Mouse (Mus musculus) hindbrain, embryonic 16.5 days (tissue): ENCODE measurements around the gene Rcsd1. TPM values are rescaled to one million over a fixed set of nuclear protein-coding genes. Genes with fewer than 3 reads are reported as not detected.

Source experiments
- ATAC-seq: fragments of 200-750 bp; cut with Nextera tagmentation; 2 replicates; pipeline ENCODE4 v1.8.0; 2017; ENCODE audit warnings: moderate TSS enrichment, moderate library complexity
- H3K27ac ChIP-seq: fragments of 300-500 bp; sonication (generic); 2 replicates; pipeline ENCODE4 v1.5.1; 2014; ENCODE audit warnings: low read depth, mild to moderate bottlenecking, control low read depth, low read length, moderate library complexity
- H3K27me3 ChIP-seq: fragments of 300-500 bp; sonication (generic); replicated peaks from 2 replicates; pipeline ENCODE4 v1.6.1; 2014; ENCODE audit warnings: low read length; ENCODE audit not compliant: control insufficient read depth, insufficient read depth
- H3K36me3 ChIP-seq: fragments of 300-500 bp; sonication (generic); 2 replicates; pipeline ENCODE4 v1.6.1; 2014; ENCODE audit warnings: mild to moderate bottlenecking, low read length, moderate library complexity, mixed read lengths; ENCODE audit not compliant: control insufficient read depth, insufficient read depth
- H3K4me1 ChIP-seq: fragments of 300-500 bp; sonication (generic); 2 replicates; pipeline ENCODE4 v1.6.1; 2014; ENCODE audit warnings: low read depth, low read length; ENCODE audit not compliant: control insufficient read depth, insufficient read depth
- H3K4me2 ChIP-seq: fragments of 300-500 bp; sonication (generic); 2 replicates; pipeline ENCODE4 v1.6.1; 2014; ENCODE audit warnings: mild to moderate bottlenecking, low read length, control low read depth, moderate library complexity
- H3K4me3 ChIP-seq: fragments of 300-500 bp; sonication (generic); 2 replicates; pipeline ENCODE4 v1.5.1; 2014; ENCODE audit warnings: mild to moderate bottlenecking, low read length, control low read depth, moderate library complexity
- H3K9ac ChIP-seq: fragments of 300-500 bp; sonication (generic); 2 replicates; pipeline ENCODE4 v1.6.1; 2014; ENCODE audit warnings: low read depth, mild to moderate bottlenecking, control low read depth, low read length, moderate library complexity
- H3K9me3 ChIP-seq: fragments of 300-500 bp; sonication (generic); 2 replicates; pipeline ENCODE4 v1.6.1; 2014; ENCODE audit warnings: mild to moderate bottlenecking, low read length, moderate library complexity; ENCODE audit not compliant: control insufficient read depth
- WGBS: fragments of 180-500 bp; shearing (Covaris S2); extraction: QIAGEN DNeasy Blood & Tissue Kit; methylation state at CpG from one replicate; pipeline ENCODE4 v1.1.7; 2014; 5-methylcytosine and 5-hydroxymethylcytosine counted together
- polyA plus RNA-seq: library from polyadenylated mRNA; unstranded; fragments of >200 nt; fragmentation: Nextera tagmentation; extraction: Ambion mirVana; gene quantifications from 2 replicates; pipeline ENCODE4 v1.2.1, GENCODE M21; 2015

Rcsd1 gene
- polyA plus RNA-seq, 1 experiment from 2014 or later = 9.5 TPM

- Histone ChIP-seq H3K4me3 (no peak overlapping the region), H3K4me2 (no peak overlapping the region), H3K27ac (no peak overlapping the region), H3K4me1 (no peaks in the 10 kb centered on the region), H3K9me3 (no peaks in the 10 kb centered on the region), H3K9ac (no peak overlapping the region), H3K36me3 (no peaks in the 10 kb centered on the region), H3K27me3 (no peaks in the 10 kb centered on the region)
- 56% methylated on average over 11 of the region's 11 CpGs for WGBS
- no peak for ATAC-seq
Measured at GRCm38 (mm10) chr1:165724219-165725033, 14.9 kb upstream of the Rcsd1 start.

GRCm38 (mm10) chr1:165722531-165723123 is 13.1 kb upstream of the Rcsd1 start:
- Histone ChIP-seq H3K27me3 (no peaks in the 10 kb centered on the region), H3K36me3 (no peaks in the 10 kb centered on the region), H3K9ac (no peak overlapping the region), H3K27ac (no peak overlapping the region), H3K4me1 (no peaks in the 10 kb centered on the region), H3K9me3 (no peaks in the 10 kb centered on the region), H3K4me2 (no peak overlapping the region), H3K4me3 (no peak overlapping the region)
- WGBS = 95% methylated on average over 9 of the region's 9 CpGs
- ATAC-seq = no peak

- no peak overlapping the region for H3K4me2 ChIP-seq
- 81% methylated on average over 15 of the region's 15 CpGs for WGBS
- no peaks in the 10 kb centered on the region for H3K36me3 ChIP-seq
- H3K27me3 ChIP-seq = no peaks in the 10 kb centered on the region
- no peak overlapping the region for H3K9ac ChIP-seq
- H3K9me3 ChIP-seq = no peaks in the 10 kb centered on the region
- no peaks in the 10 kb centered on the region for H3K4me1 ChIP-seq
- no peak for ATAC-seq
- H3K4me3 ChIP-seq = no peak overlapping the region
- peak overlapping the region; percentile 40; the same call in 1 of the 2 replicates for H3K27ac ChIP-seq
Measured at GRCm38 (mm10) chr1:165718543-165719105, 9.1 kb upstream of the Rcsd1 start.

DNA sequence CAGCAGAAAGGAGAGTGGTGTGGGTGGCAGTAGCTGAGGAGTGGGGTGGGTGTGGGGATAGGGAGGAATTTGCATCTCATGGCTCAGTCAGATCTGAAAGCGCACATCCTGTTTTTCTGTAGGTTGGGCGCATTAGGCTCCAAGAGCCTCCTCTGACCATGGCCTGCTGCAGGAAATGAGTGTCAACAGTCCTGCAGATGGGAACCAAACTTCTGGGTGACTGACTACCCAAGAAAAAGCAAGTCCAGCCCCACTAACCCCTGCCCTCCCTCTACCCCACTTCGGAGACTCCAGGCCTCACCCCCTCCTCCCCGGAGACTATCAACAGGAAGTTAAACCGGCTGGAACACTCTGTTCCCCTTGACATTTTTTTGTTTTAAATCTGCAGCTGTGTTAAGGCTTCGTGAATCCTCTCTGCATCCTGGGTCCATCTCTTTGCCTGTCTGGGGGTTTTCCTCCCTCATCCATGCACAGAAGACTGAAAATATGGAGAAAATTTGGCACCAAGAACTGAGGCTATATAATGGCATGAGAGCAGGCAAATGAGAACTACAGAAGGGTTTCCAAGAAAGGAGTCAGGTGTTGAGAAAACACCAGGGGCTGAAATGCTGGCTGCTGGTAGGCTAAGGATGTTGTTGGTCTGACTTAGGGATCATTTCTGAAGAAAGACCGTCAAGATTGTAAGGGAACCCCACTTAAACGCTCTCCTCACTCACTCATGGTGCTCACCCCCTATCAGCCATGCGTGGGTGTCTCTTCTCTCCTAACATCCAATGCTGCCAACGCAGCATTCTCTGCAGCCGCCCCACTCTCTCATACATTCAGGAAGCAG is 8.4 kb upstream of the Rcsd1 start:
- H3K4me1 ChIP-seq = no peaks in the 10 kb centered on the region
- no peak overlapping the region for H3K4me3 ChIP-seq
- no peaks in the 10 kb centered on the region for H3K27me3 ChIP-seq
- H3K27ac ChIP-seq = peak overlapping the region; percentile 40
- no peaks in the 10 kb centered on the region for H3K36me3 ChIP-seq
- no peak for ATAC-seq
- no peak overlapping the region for H3K4me2 ChIP-seq
- H3K9ac ChIP-seq = no peak overlapping the region
- no peaks in the 10 kb centered on the region for H3K9me3 ChIP-seq
- WGBS = 59% methylated on average over 11 of the region's 11 CpGs

- no peaks in the 10 kb centered on the region for H3K4me1 ChIP-seq
- H3K27ac ChIP-seq = no peak overlapping the region
- no peak for ATAC-seq
- H3K4me2 ChIP-seq = no peak overlapping the region
- H3K27me3 ChIP-seq = no peaks in the 10 kb centered on the region
- no peaks in the 10 kb centered on the region for H3K36me3 ChIP-seq
- H3K9ac ChIP-seq = no peak overlapping the region
- no peak overlapping the region for H3K4me3 ChIP-seq
- 88% methylated on average over 4 of the region's 4 CpGs for WGBS
- H3K9me3 ChIP-seq = no peaks in the 10 kb centered on the region
Measured at GRCm38 (mm10) chr1:165716426-165716825, 6.9 kb upstream of the Rcsd1 start.

- ATAC-seq = no peak
- Histone ChIP-seq H3K27ac (no peak overlapping the region), H3K9ac (no peak overlapping the region), H3K4me2 (no peak overlapping the region), H3K4me3 (no peak overlapping the region), H3K9me3 (no peaks in the 10 kb centered on the region), H3K36me3 (no peaks in the 10 kb centered on the region), H3K4me1 (no peaks in the 10 kb centered on the region), H3K27me3 (peaks cover 2% of the 10 kb centered on the region; the same call in 1 of the 2 replicates)
- 83% methylated on average over 5 of the region's 5 CpGs for WGBS
Measured at GRCm38 (mm10) chr1:165713798-165714197, 4.2 kb upstream of the Rcsd1 start.

GRCm38 (mm10) chr1:165711914-165712313 is 2.4 kb upstream of the Rcsd1 start:
- H3K4me3 ChIP-seq = no peak overlapping the region
- H3K4me1 ChIP-seq = peaks cover 4% of the 10 kb centered on the region; the same call in 1 of the 2 replicates
- H3K36me3 ChIP-seq = no peaks in the 10 kb centered on the region
- ATAC-seq = no peak
- H3K9ac ChIP-seq = no peak overlapping the region
- H3K9me3 ChIP-seq = no peaks in the 10 kb centered on the region
- WGBS = 90% methylated on average over 5 of the region's 5 CpGs
- H3K27ac ChIP-seq = no peak overlapping the region
- H3K4me2 ChIP-seq = no peak overlapping the region
- peaks cover 3% of the 10 kb centered on the region; the same call in 1 of the 2 replicates for H3K27me3 ChIP-seq

DNA sequence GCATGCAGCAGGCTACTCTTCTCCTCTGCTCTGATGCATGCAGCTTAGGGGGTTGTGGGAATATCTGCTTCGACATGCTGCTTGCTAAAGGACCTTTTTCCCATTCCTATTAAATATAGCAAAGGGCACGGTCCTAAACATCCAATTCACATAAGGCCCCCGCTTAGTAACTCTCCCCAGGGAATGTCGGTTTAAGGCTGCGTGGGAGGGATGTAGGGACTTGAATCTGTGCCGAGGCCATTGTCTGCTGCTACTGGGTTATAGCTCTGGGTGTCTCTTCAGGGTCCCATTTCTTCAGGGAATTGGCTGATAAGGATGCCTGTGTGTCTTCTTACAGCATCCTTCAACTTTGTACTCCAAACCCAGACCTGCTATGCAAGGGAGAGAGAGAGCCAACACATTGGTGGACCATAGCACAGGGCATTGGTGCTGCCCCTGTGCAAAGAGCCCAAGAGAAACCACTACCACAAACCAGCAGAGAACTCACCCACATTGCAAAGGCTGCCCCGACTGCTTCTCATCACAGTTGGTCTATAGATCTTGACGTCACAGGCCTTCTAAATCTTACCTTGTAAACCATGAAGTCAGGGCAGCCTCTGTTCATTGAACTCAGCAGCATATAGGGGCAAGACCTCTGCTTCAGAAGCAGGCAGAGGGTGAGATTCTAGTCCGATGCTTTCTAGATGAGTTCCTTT is 724 bp downstream of the Rcsd1 start:
- peak overlapping the region; percentile 98 for H3K4me2 ChIP-seq
- no peak overlapping the region for H3K4me3 ChIP-seq
- H3K9me3 ChIP-seq = no peaks in the 10 kb centered on the region
- no peak overlapping the region for H3K9ac ChIP-seq
- H3K27me3 ChIP-seq = peaks cover 3% of the 10 kb centered on the region; the same call in 1 of the 2 replicates
- H3K4me1 ChIP-seq = peaks cover 4% of the 10 kb centered on the region; the same call in 1 of the 2 replicates
- H3K27ac ChIP-seq = no peak overlapping the region
- no peaks in the 10 kb centered on the region for H3K36me3 ChIP-seq
- 30% methylated on average over 9 of the region's 9 CpGs for WGBS
- ATAC-seq = no peak
